Mouse (Mus musculus) embryonic facial prominence, embryonic 10.5 days (tissue): ENCODE measurements around the gene Gper1. TPM values are rescaled to one million over a fixed set of nuclear protein-coding genes. Genes with fewer than 3 reads are reported as not detected.

Source experiments
- DNase-seq: peaks from one replicate; pipeline ENCODE4 v3.0.0-alpha.2; 2017; ENCODE audit warnings: low spot score
- H3K27ac ChIP-seq: fragments of 300-500 bp; sonication (generic); replicated peaks from 2 replicates; pipeline ENCODE4 v1.5.1; 2016; ENCODE audit warnings: mild to moderate bottlenecking
- H3K27me3 ChIP-seq: fragments of 300-500 bp; sonication (generic); replicated peaks from 2 replicates; pipeline ENCODE4 v1.6.1; 2016; ENCODE audit warnings: low read depth, mild to moderate bottlenecking; ENCODE audit not compliant: poor library complexity, severe bottlenecking
- H3K36me3 ChIP-seq: fragments of 300-500 bp; sonication (generic); replicated peaks from 2 replicates; pipeline ENCODE4 v1.6.1; 2016; ENCODE audit warnings: mild to moderate bottlenecking, moderate library complexity
- H3K4me1 ChIP-seq: fragments of 300-500 bp; sonication (generic); 2 replicates; pipeline ENCODE4 v1.6.1; 2016
- H3K4me3 ChIP-seq: fragments of 300-500 bp; sonication (generic); 2 replicates; pipeline ENCODE4 v1.5.1; 2016; ENCODE audit warnings: mild to moderate bottlenecking, moderate library complexity
- H3K9me3 ChIP-seq: fragments of 300-500 bp; sonication (generic); 2 replicates; pipeline ENCODE4 v1.6.1; 2016; ENCODE audit warnings: mild to moderate bottlenecking
- WGBS: fragments of 180-500 bp; shearing (Covaris S2); methylation state at CpG from one replicate; pipeline ENCODE4 v1.1.7; 2016; 5-methylcytosine and 5-hydroxymethylcytosine counted together
- polyA plus RNA-seq: library from polyadenylated mRNA; unstranded; fragments of >200 nt; fragmentation: Nextera tagmentation; extraction: Ambion mirVana; gene quantifications from 2 replicates; pipeline ENCODE4 v1.2.1, GENCODE M21; 2016

Gene Gper1
- polyA plus RNA-seq, 1 experiment from 2014 or later, result 0.46 TPM

GRCm38 (mm10) chr5:139466373-139466772, 43.4 kb downstream of the Gper1 start:
- no peak for DNase-seq
- 82% methylated on average over 2 of the region's 2 CpGs for WGBS

GRCm38 (mm10) chr5:139466801-139467200, 43.9 kb downstream of the Gper1 start:
- DNase-seq, result no peak
- H3K27ac ChIP-seq, result no peak overlapping the region

More at GRCm38 (mm10) chr5:139466373-139466772, 43.4 kb downstream of the Gper1 start:
- Histone ChIP-seq H3K4me1 (no peaks in the 10 kb centered on the region; the same call in 1 of the 2 replicates), H3K4me3 (no peak overlapping the region), H3K36me3 (peaks cover 10% of the 10 kb centered on the region), H3K9me3 (no peaks in the 10 kb centered on the region), H3K27me3 (no peaks in the 10 kb centered on the region), H3K27ac (no peak overlapping the region)

GRCm38 (mm10) chr5:139467998-139468397, 45.0 kb downstream of the Gper1 start:
- DNase-seq, result no peak
- H3K4me3 ChIP-seq, result no peak overlapping the region
- H3K27me3 ChIP-seq, result no peaks in the 10 kb centered on the region
- no peak overlapping the region for H3K27ac ChIP-seq
- no peaks in the 10 kb centered on the region for H3K9me3 ChIP-seq
- H3K4me1 ChIP-seq, result no peaks in the 10 kb centered on the region; the same call in 1 of the 2 replicates
- peaks cover 26% of the 10 kb centered on the region for H3K36me3 ChIP-seq
- WGBS, result 50% methylated on average over 5 of the region's 5 CpGs

More at GRCm38 (mm10) chr5:139466801-139467200, 43.9 kb downstream of the Gper1 start:
- Histone ChIP-seq H3K27me3 (no peaks in the 10 kb centered on the region), H3K4me1 (no peaks in the 10 kb centered on the region; the same call in 1 of the 2 replicates), H3K4me3 (no peak overlapping the region), H3K9me3 (no peaks in the 10 kb centered on the region), H3K36me3 (peaks cover 14% of the 10 kb centered on the region)
- 70% methylated on average over 4 of the region's 4 CpGs for WGBS

- 86% methylated on average over 9 of the region's 9 CpGs for WGBS
These were observed 51.8 kb downstream of the Gper1 start for GRCm38 (mm10) chr5:139474741-139475140.

More at GRCm38 (mm10) chr5:139474741-139475140, 51.8 kb downstream of the Gper1 start:
- Histone ChIP-seq H3K9me3 (no peaks in the 10 kb centered on the region), H3K4me1 (no peaks in the 10 kb centered on the region), H3K4me3 (no peak overlapping the region), H3K27me3 (no peaks in the 10 kb centered on the region), H3K36me3 (peaks cover 92% of the 10 kb centered on the region), H3K27ac (no peak overlapping the region)
- DNase-seq, result no peak

Other genes with a start within 250 kb of the Gper1 start
- 50.5 and 50.6 TPM in 2 replicates for gene Sun1, start 222.5 kb upstream of the Gper1 start, polyA plus RNA-seq
- 188 and 189 TPM in 2 replicates for gene Get4, start 170.8 kb upstream of the Gper1 start, polyA plus RNA-seq
- 0.51 and 0.54 TPM in 2 replicates for gene Adap1, start 97.5 kb upstream of the Gper1 start, polyA plus RNA-seq
- gene Cox19, start 71.7 kb upstream of the Gper1 start, polyA plus RNA-seq, result 116 and 122 TPM in 2 replicates
- gene Cyp2w1, start 70.5 kb upstream of the Gper1 start, polyA plus RNA-seq, result not detected in 2 replicates
- gene Gpr146, start 45.5 kb upstream of the Gper1 start, polyA plus RNA-seq, result 1.7 and 2.5 TPM in 2 replicates
- 0.16 and 0.26 TPM in 2 replicates for gene C130050O18Rik, start 17.9 kb upstream of the Gper1 start, polyA plus RNA-seq
- gene 3110082I17Rik, start 37.4 kb downstream of the Gper1 start, polyA plus RNA-seq, result 58.2 and 58.5 TPM in 2 replicates
- gene Zfand2a, start 61.4 kb downstream of the Gper1 start, polyA plus RNA-seq, result 10.2 and 12.5 TPM in 2 replicates
- 3.3 and 4.7 TPM in 2 replicates for gene Uncx, start 120.3 kb downstream of the Gper1 start, polyA plus RNA-seq